Mouse (Mus musculus) hindbrain, embryonic 11.5 days (tissue): Measurements from ENCODE around the gene Tmem136. TPM values are rescaled to one million over a fixed set of nuclear protein-coding genes. Genes with fewer than 3 reads are reported as not detected.

Experiments
- ATAC-seq: fragments of 200-750 bp; cut with Nextera tagmentation; 2 replicates; pipeline ENCODE4 v1.8.0; 2017; ENCODE audit warnings: mild to moderate bottlenecking, moderate TSS enrichment, moderate library complexity; ENCODE audit not compliant: low FRiP score
- DNase-seq: peaks from one replicate; pipeline ENCODE4 v3.0.0-alpha.2; 2015; ENCODE audit warnings: low spot score
- H3K27ac ChIP-seq: fragments of 300-500 bp; sonication (generic); 2 replicates; pipeline ENCODE4 v1.5.1; 2014; ENCODE audit warnings: mild to moderate bottlenecking, low read depth, low read length
- H3K27me3 ChIP-seq: fragments of 300-500 bp; sonication (generic); 2 replicates; pipeline ENCODE4 v1.6.1; 2014; ENCODE audit warnings: mild to moderate bottlenecking, low read length, moderate library complexity, mixed read lengths; ENCODE audit not compliant: control insufficient read depth, insufficient read depth
- H3K36me3 ChIP-seq: fragments of 300-500 bp; sonication (generic); 2 replicates; pipeline ENCODE4 v1.6.1; 2014; ENCODE audit warnings: mild to moderate bottlenecking, low read length, moderate library complexity, mixed read lengths; ENCODE audit not compliant: control insufficient read depth, insufficient read depth
- H3K4me1 ChIP-seq: fragments of 300-500 bp; sonication (generic); replicated peaks from 2 replicates; pipeline ENCODE4 v1.6.1; 2014; ENCODE audit warnings: low read length, mixed read lengths; ENCODE audit not compliant: control insufficient read depth, insufficient read depth
- H3K4me2 ChIP-seq: fragments of 300-500 bp; sonication (generic); replicated peaks from 2 replicates; pipeline ENCODE4 v1.6.1; 2014; ENCODE audit warnings: mild to moderate bottlenecking, low read depth, low read length
- H3K4me3 ChIP-seq: fragments of 300-500 bp; sonication (generic); 2 replicates; pipeline ENCODE4 v1.5.1; 2014; ENCODE audit warnings: low read depth, low read length
- H3K9ac ChIP-seq: fragments of 300-500 bp; sonication (generic); 2 replicates; pipeline ENCODE4 v1.6.1; 2014; ENCODE audit warnings: low read depth, low read length
- H3K9me3 ChIP-seq: fragments of 300-500 bp; sonication (generic); 2 replicates; pipeline ENCODE4 v1.6.1; 2016; ENCODE audit warnings: low read length; ENCODE audit not compliant: control insufficient read depth
- WGBS: fragments of 180-500 bp; shearing (Covaris S2); extraction: QIAGEN DNeasy Blood & Tissue Kit; methylation state at CpG from one replicate; pipeline ENCODE4 v1.1.7; 2014; 5-methylcytosine and 5-hydroxymethylcytosine counted together
- polyA plus RNA-seq: library from polyadenylated mRNA; unstranded; fragments of >200 nt; fragmentation: Nextera tagmentation; extraction: Ambion mirVana; gene quantifications from 2 replicates; pipeline ENCODE4 v1.2.1, GENCODE M21; 2014

Gene Tmem136
- polyA plus RNA-seq, 1 experiment from 2014 or later, result 19.2 TPM

GRCm38 (mm10) chr9:43105664-43106361 lies 10.6 kb downstream of the Tmem136 start:
- no peaks in the 10 kb centered on the region for H3K36me3 ChIP-seq
- H3K27me3 ChIP-seq, result no peaks in the 10 kb centered on the region
- H3K4me2 ChIP-seq, result peak overlapping the region; percentile 88
- WGBS, result 0% methylated on average over 55 of the region's 91 CpGs
- peaks cover 6% of the 10 kb centered on the region; the same call in 1 of the 2 replicates for H3K4me1 ChIP-seq
- ATAC-seq (peak; percentile 91), DNase-seq (peak; percentile 93)
- no peaks in the 10 kb centered on the region for H3K9me3 ChIP-seq
- H3K4me3 ChIP-seq, result peak overlapping the region; percentile 91
- peak overlapping the region; percentile 90 for H3K9ac ChIP-seq
- H3K27ac ChIP-seq, result peak overlapping the region; percentile 88

- DNase-seq (peak; percentile 68), ATAC-seq (0 out of 2 replicates have a peak, but pooled peaks have one; percentile 2)
- H3K27me3 ChIP-seq, result no peaks in the 10 kb centered on the region
- H3K27ac ChIP-seq, result peak overlapping the region; percentile 88
- 1% methylated on average over 37 of the region's 40 CpGs for WGBS
- peak overlapping the region; percentile 88 for H3K4me2 ChIP-seq
- peak overlapping the region; percentile 90 for H3K9ac ChIP-seq
- H3K36me3 ChIP-seq, result no peaks in the 10 kb centered on the region
- H3K4me1 ChIP-seq, result peaks cover 6% of the 10 kb centered on the region; the same call in 1 of the 2 replicates
- no peaks in the 10 kb centered on the region for H3K9me3 ChIP-seq
- H3K4me3 ChIP-seq, result peak overlapping the region; percentile 91
Observed at GRCm38 (mm10) chr9:43104873-43105663, 11.3 kb downstream of the Tmem136 start.

GRCm38 (mm10) chr9:43104526-43104872 lies 11.9 kb downstream of the Tmem136 start:
- H3K27ac ChIP-seq, result no peak overlapping the region
- peak overlapping the region; percentile 90 for H3K9ac ChIP-seq
- ATAC-seq, result no peak
- H3K4me1 ChIP-seq, result peaks cover 6% of the 10 kb centered on the region; the same call in 1 of the 2 replicates
- H3K9me3 ChIP-seq, result no peaks in the 10 kb centered on the region
- H3K4me2 ChIP-seq, result peak overlapping the region; percentile 88
- WGBS, result 7% methylated on average over 4 of the region's 4 CpGs
- peak overlapping the region; percentile 91 for H3K4me3 ChIP-seq
- DNase-seq, result no peak
- H3K36me3 ChIP-seq, result no peaks in the 10 kb centered on the region
- H3K27me3 ChIP-seq, result no peaks in the 10 kb centered on the region

- Histone ChIP-seq H3K9me3 (no peaks in the 10 kb centered on the region), H3K27ac (no peak overlapping the region), H3K36me3 (no peaks in the 10 kb centered on the region), H3K9ac (no peak overlapping the region), H3K4me3 (peak overlapping the region; percentile 91), H3K4me1 (peaks cover 6% of the 10 kb centered on the region; the same call in 1 of the 2 replicates), H3K27me3 (no peaks in the 10 kb centered on the region), H3K4me2 (peak overlapping the region; percentile 88)
- 43% methylated on average over 4 of the region's 4 CpGs for WGBS
- ATAC-seq, result no peak
- DNase-seq, result no peak
Observed at GRCm38 (mm10) chr9:43103675-43104299, 12.6 kb downstream of the Tmem136 start.

- H3K4me2 ChIP-seq, result peak overlapping the region; percentile 23; the same call in 1 of the 2 replicates
- H3K27me3 ChIP-seq, result no peaks in the 10 kb centered on the region
- H3K9ac ChIP-seq, result no peak overlapping the region
- peaks cover 6% of the 10 kb centered on the region; the same call in 1 of the 2 replicates for H3K4me1 ChIP-seq
- H3K9me3 ChIP-seq, result no peaks in the 10 kb centered on the region
- H3K36me3 ChIP-seq, result no peaks in the 10 kb centered on the region
- no peak overlapping the region for H3K27ac ChIP-seq
- WGBS, result 96% methylated on average over 2 of the region's 2 CpGs
- H3K4me3 ChIP-seq, result 0 out of 2 replicates have a peak overlapping the region, but pooled peaks have one; percentile 2
- ATAC-seq (no peak), DNase-seq (no peak)
Observed at GRCm38 (mm10) chr9:43102931-43103330, 13.4 kb downstream of the Tmem136 start.

- H3K4me2 ChIP-seq, result no peak overlapping the region
Observed at GRCm38 (mm10) chr9:43101936-43102595, 14.3 kb downstream of the Tmem136 start.

GRCm38 (mm10) chr9:43098922-43099321 lies 17.4 kb downstream of the Tmem136 start:
- Histone ChIP-seq H3K9me3 (no peaks in the 10 kb centered on the region), H3K27me3 (no peaks in the 10 kb centered on the region), H3K36me3 (no peaks in the 10 kb centered on the region), H3K4me2 (no peak overlapping the region), H3K4me1 (peaks cover 2% of the 10 kb centered on the region; the same call in 1 of the 2 replicates), H3K27ac (no peak overlapping the region), H3K9ac (no peak overlapping the region), H3K4me3 (no peak overlapping the region)
- ATAC-seq, result no peak
- 66% methylated on average over 4 of the region's 4 CpGs for WGBS
- DNase-seq, result no peak

More at GRCm38 (mm10) chr9:43101936-43102595, 14.3 kb downstream of the Tmem136 start:
- WGBS, result 81% methylated on average over 8 of the region's 8 CpGs
- ATAC-seq, result no peak
- H3K9me3 ChIP-seq, result no peaks in the 10 kb centered on the region
- H3K4me3 ChIP-seq, result no peak overlapping the region
- peaks cover 6% of the 10 kb centered on the region; the same call in 1 of the 2 replicates for H3K4me1 ChIP-seq
- no peaks in the 10 kb centered on the region for H3K27me3 ChIP-seq
- no peak overlapping the region for H3K27ac ChIP-seq
- no peak overlapping the region for H3K9ac ChIP-seq
- H3K36me3 ChIP-seq, result no peaks in the 10 kb centered on the region
- no peak for DNase-seq
